Mouse (Mus musculus) neural tube, embryonic 14.5 days (tissue): ENCODE data around the gene Gpsm2. TPM values are rescaled to one million over a fixed set of nuclear protein-coding genes. Genes with fewer than 3 reads are reported as not detected.
A peak's percentile ranks its signal among the peaks of the same experiment; 100 is the strongest.

Experiments
- ATAC-seq: fragments of 200-750 bp; cut with Nextera tagmentation; 2 replicates; pipeline ENCODE4 v1.8.0; 2017; ENCODE audit warnings: low read depth, mild to moderate bottlenecking, moderate TSS enrichment, moderate library complexity
- H3K27ac ChIP-seq: fragments of 300-500 bp; sonication (generic); 2 replicates; pipeline ENCODE4 v1.5.1; 2014; ENCODE audit warnings: low read depth, mild to moderate bottlenecking, control low read depth, low read length, moderate library complexity, mixed read lengths
- H3K27me3 ChIP-seq: fragments of 300-500 bp; sonication (generic); 2 replicates; pipeline ENCODE4 v1.6.1; 2014; ENCODE audit warnings: low read length; ENCODE audit not compliant: control insufficient read depth, insufficient read depth
- H3K36me3 ChIP-seq: fragments of 300-500 bp; sonication (generic); 2 replicates; pipeline ENCODE4 v1.6.1; 2014; ENCODE audit warnings: low read length, mixed read lengths; ENCODE audit not compliant: control insufficient read depth, insufficient read depth
- H3K4me1 ChIP-seq: fragments of 300-500 bp; sonication (generic); 2 replicates; pipeline ENCODE4 v1.6.1; 2014; ENCODE audit warnings: low read length; ENCODE audit not compliant: control insufficient read depth, insufficient read depth
- H3K4me2 ChIP-seq: fragments of 300-500 bp; sonication (generic); 2 replicates; pipeline ENCODE4 v1.6.1; 2014; ENCODE audit warnings: mild to moderate bottlenecking, low read depth, low read length, control low read depth
- H3K4me3 ChIP-seq: fragments of 300-500 bp; sonication (generic); 2 replicates; pipeline ENCODE4 v1.5.1; 2014; ENCODE audit warnings: low read depth, low read length, control low read depth, mixed read lengths
- H3K9ac ChIP-seq: fragments of 300-500 bp; sonication (generic); replicated peaks from 2 replicates; pipeline ENCODE4 v1.6.1; 2014; ENCODE audit warnings: low read depth, mild to moderate bottlenecking, control low read depth, low read length, mixed read lengths
- H3K9me3 ChIP-seq: fragments of 300-500 bp; sonication (generic); 2 replicates; pipeline ENCODE4 v1.6.1; 2016; ENCODE audit warnings: low read length; ENCODE audit not compliant: control insufficient read depth
- WGBS: fragments of 180-500 bp; shearing (Covaris S2); extraction: QIAGEN DNeasy Blood & Tissue Kit; methylation state at CpG from one replicate; pipeline ENCODE4 v1.1.7; 2014; 5-methylcytosine and 5-hydroxymethylcytosine counted together
- polyA plus RNA-seq: library from polyadenylated mRNA; unstranded; fragments of >200 nt; fragmentation: Nextera tagmentation; extraction: Ambion mirVana; gene quantifications from 2 replicates; pipeline ENCODE4 v1.2.1, GENCODE M21; 2014

The Gpsm2 gene
- polyA plus RNA-seq, 1 experiment from 2014 or later: 15.6 TPM

DNA sequence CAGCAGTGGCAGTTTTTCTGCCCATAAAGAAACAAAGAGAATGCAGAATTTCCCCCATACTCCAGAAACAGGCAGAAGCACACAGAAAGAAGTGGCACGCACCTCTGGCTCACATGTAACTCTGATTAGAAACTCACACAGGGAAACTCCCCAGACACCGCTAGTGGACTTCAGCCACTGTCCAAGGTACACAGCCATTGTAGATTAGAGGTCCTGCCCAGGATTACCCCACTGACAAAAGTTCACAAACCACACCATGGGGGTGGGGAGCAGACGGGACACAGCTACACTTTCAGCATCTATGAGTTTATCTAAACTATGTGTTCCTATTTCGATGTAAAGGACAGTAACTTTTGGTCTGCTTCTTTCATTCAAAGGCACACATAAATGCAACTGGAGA, 7.3 kb downstream of the Gpsm2 start:
- no peaks in the 10 kb centered on the region for H3K36me3 ChIP-seq
- ATAC-seq: no peak
- 96% methylated on average over 4 of the region's 4 CpGs for WGBS

DNA sequence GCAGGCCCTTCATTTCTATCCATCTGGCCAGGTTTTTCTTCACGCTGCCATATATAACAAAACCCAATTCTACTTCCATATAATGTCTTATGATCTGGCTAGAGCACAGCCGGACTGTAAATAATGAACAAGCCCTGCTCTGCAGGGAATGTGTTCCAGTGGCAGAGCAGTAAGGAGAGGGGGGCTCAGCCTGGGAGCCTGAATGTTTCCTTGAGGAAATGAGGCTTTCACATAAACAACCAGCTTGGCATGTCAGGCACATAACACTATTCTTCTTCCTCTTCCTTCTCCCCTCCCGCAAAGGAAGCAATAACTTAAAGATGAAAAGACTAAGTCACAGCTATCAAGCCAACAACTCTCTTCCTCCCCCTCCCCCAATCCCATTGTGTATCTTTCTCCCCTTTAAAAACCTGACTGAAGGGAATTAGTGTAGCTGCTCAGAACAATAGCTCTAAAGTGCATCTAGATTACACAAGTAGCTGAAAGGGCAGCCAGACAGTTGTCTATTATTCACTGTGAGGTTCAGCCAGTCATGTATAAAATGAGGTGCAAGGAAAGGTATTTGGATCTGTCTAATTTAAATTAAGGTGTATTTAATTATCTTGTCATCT, 8.9 kb downstream of the Gpsm2 start:
- peak; percentile 71; the same call in 1 of the 2 replicates for ATAC-seq
- Histone ChIP-seq H3K36me3 (no peaks in the 10 kb centered on the region), H3K4me3 (no peak overlapping the region), H3K27ac (peak overlapping the region; percentile 44; the same call in 1 of the 2 replicates), H3K4me1 (peaks cover 8% of the 10 kb centered on the region), H3K4me2 (no peak overlapping the region; the same call in 1 of the 2 replicates), H3K27me3 (no peaks in the 10 kb centered on the region), H3K9ac (no peak overlapping the region), H3K9me3 (no peaks in the 10 kb centered on the region)
- WGBS: 18% methylated on average over 3 of the region's 3 CpGs

More for the DNA sequence above, 7.3 kb downstream of the Gpsm2 start:
- Histone ChIP-seq H3K4me3 (no peak overlapping the region), H3K4me2 (no peak overlapping the region), H3K9me3 (no peaks in the 10 kb centered on the region), H3K9ac (no peak overlapping the region), H3K27me3 (no peaks in the 10 kb centered on the region), H3K27ac (no peak overlapping the region), H3K4me1 (peaks cover 8% of the 10 kb centered on the region)

- no peaks in the 10 kb centered on the region for H3K36me3 ChIP-seq
- H3K9ac ChIP-seq: no peak overlapping the region
- ATAC-seq: no peak
- no peaks in the 10 kb centered on the region for H3K9me3 ChIP-seq
- H3K4me1 ChIP-seq: peaks cover 8% of the 10 kb centered on the region
- H3K4me2 ChIP-seq: no peak overlapping the region
- no peak overlapping the region for H3K4me3 ChIP-seq
- no peaks in the 10 kb centered on the region for H3K27me3 ChIP-seq
- 98% methylated on average over 5 of the region's 5 CpGs for WGBS
- no peak overlapping the region for H3K27ac ChIP-seq
Observed at GRCm38 (mm10) chr3:108711296-108711695, 10.8 kb downstream of the Gpsm2 start.

DNA sequence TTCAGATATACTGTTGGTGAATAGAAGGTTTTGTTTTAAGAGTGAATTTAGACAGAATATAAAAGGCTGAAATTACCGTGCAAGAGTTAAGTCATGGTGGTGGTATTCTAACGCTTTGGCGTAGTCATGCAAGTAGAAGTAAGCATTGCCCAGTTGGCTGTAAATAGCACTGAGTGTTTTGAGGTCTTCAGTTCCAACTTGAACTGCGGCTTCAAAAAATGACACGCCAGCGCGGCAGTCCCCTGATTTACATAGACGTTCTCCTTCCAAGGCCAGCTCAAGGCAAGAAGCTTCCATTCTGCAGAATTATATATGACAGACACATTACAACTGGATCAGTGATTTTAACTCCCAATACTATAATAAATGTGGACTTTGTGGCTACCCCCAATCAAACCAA, 19.3 kb downstream of the Gpsm2 start:
- 91% methylated on average over 8 of the region's 8 CpGs for WGBS
- Histone ChIP-seq H3K36me3 (no peaks in the 10 kb centered on the region; the same call in 1 of the 2 replicates), H3K4me1 (no peaks in the 10 kb centered on the region), H3K9ac (no peak overlapping the region), H3K27ac (no peak overlapping the region), H3K27me3 (no peaks in the 10 kb centered on the region), H3K4me3 (no peak overlapping the region), H3K4me2 (no peak overlapping the region), H3K9me3 (no peaks in the 10 kb centered on the region)
- no peak for ATAC-seq

DNA sequence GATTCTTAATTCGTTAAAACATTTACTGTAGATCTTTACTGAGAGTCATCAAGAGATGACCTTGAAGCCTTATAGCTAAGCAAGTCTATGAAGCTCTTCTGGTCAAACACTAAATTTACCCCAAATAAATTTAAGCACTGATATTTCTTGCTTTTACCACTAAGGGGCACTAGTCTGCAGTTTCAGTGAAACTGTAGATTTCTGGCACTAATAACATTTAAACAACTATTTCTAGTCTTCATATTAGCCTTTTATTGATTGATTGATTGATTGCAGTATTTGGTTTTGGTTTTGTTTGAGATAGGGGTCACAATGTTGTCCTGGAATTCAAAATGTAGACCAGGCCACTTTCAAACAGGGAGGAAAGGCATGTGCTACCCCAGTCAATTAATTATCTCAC, 20.9 kb downstream of the Gpsm2 start:
- no peak overlapping the region for H3K4me3 ChIP-seq
- no peaks in the 10 kb centered on the region for H3K27me3 ChIP-seq
- 75% methylated on average over 1 of the region's 1 CpGs for WGBS
- H3K9ac ChIP-seq: no peak overlapping the region
- H3K27ac ChIP-seq: no peak overlapping the region
- no peaks in the 10 kb centered on the region for H3K9me3 ChIP-seq
- ATAC-seq: no peak
- H3K36me3 ChIP-seq: no peaks in the 10 kb centered on the region; the same call in 1 of the 2 replicates
- H3K4me1 ChIP-seq: no peaks in the 10 kb centered on the region
- H3K4me2 ChIP-seq: no peak overlapping the region

DNA sequence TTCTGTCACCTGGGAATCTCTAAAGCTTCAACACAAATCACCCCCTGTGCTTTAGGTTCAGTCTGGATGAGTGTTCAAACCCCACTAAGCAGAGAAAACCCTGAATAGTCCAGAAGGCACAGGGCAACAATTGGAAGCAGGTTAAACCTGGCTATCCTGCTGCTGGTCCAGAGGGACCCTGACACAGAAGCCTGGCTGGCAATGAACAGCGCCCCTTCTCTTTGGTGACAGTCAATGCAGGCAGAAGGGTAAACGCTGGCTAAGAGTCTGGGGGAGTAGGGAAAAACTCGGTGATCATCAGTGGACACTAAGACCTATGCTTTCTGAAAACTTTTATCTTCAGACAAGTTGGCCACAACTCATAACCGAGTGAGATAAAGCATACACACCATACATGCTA, 22.3 kb downstream of the Gpsm2 start:
- Histone ChIP-seq H3K36me3 (no peaks in the 10 kb centered on the region; the same call in 1 of the 2 replicates), H3K9me3 (no peaks in the 10 kb centered on the region), H3K4me1 (no peaks in the 10 kb centered on the region), H3K27ac (no peak overlapping the region), H3K4me2 (no peak overlapping the region), H3K27me3 (no peaks in the 10 kb centered on the region), H3K4me3 (no peak overlapping the region), H3K9ac (no peak overlapping the region)
- WGBS: 96% methylated on average over 4 of the region's 4 CpGs
- no peak for ATAC-seq

DNA sequence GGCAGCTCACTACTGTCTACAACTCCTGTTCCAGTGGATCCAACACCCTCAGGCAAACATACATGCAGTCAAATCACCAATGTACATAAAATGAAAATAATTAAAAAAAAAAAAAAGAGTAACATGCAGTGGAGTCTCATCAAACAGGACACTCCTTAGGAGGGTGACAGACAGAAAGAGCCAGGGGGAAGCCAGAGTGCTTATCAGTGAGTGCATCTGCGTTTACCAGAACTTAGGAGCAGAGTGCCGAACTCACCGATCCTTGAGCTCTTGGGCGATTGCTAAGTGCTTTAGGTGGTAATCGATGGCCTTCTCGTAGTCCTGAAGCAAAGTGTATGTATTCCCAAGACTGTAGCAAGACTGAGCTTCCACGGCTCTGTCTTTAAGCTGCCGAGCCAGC, 23.4 kb downstream of the Gpsm2 start:
- Histone ChIP-seq H3K9me3 (no peaks in the 10 kb centered on the region), H3K27me3 (no peaks in the 10 kb centered on the region), H3K36me3 (no peaks in the 10 kb centered on the region; the same call in 1 of the 2 replicates), H3K4me2 (no peak overlapping the region), H3K4me3 (no peak overlapping the region), H3K4me1 (no peaks in the 10 kb centered on the region), H3K27ac (no peak overlapping the region), H3K9ac (no peak overlapping the region)
- ATAC-seq: no peak
- WGBS: 96% methylated on average over 8 of the region's 8 CpGs

DNA sequence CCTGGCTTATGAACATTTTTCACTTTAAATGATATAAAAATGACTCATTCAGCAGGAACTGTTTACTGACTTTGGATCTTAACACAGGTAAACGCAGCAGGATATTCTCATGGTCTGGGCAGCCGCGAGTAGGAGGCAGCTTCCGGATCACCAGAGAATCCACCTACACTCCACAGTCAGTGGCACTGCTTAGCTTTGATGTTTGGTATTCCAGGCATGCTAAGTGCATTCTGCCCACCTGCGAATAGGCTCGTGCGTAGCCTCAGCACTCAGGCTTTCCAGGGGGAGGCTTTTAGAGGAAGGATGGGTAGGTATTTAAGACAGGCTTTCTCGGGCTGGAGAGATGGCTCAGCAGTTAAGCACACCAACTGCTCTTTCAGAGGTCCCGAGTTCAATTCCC, 27.8 kb downstream of the Gpsm2 start:
- Histone ChIP-seq H3K9me3 (no peaks in the 10 kb centered on the region), H3K4me1 (no peaks in the 10 kb centered on the region), H3K9ac (no peak overlapping the region), H3K4me2 (no peak overlapping the region), H3K27me3 (no peaks in the 10 kb centered on the region), H3K36me3 (no peaks in the 10 kb centered on the region), H3K4me3 (no peak overlapping the region), H3K27ac (no peak overlapping the region)
- WGBS: 94% methylated on average over 9 of the region's 9 CpGs
- no peak for ATAC-seq

GRCm38 (mm10) chr3:108689979-108690378, 32.1 kb downstream of the Gpsm2 start:
- Histone ChIP-seq H3K9ac (no peak overlapping the region), H3K27ac (no peak overlapping the region), H3K27me3 (no peaks in the 10 kb centered on the region), H3K4me1 (no peaks in the 10 kb centered on the region), H3K4me2 (no peak overlapping the region), H3K4me3 (no peak overlapping the region), H3K36me3 (no peaks in the 10 kb centered on the region), H3K9me3 (no peaks in the 10 kb centered on the region)
- 83% methylated on average over 4 of the region's 4 CpGs for WGBS
- ATAC-seq: no peak
